Mouse (Mus musculus) cerebellum, postnatal 4 days (tissue): ENCODE results near the gene Gm45618.
A peak's percentile ranks its signal among the peaks of the same experiment; 100 is the strongest.

Experiments used
- DNase-seq, 2 experiments: peaks; one replicate each; pipeline ENCODE4 v3.0.0; 2022; ENCODE audit warnings: low spot score in 2 of 2, mixed read lengths in 1 of 2

Gm45618 gene

GRCm38 (mm10) chr7:142094301-142095143 is 26.0 kb downstream of the Gm45618 start:
- DNase-seq: peak in 1 of 2 experiments; percentile 42

- no peak for DNase-seq
Measured at GRCm38 (mm10) chr7:142093696-142094240, 26.8 kb downstream of the Gm45618 start.

GRCm38 (mm10) chr7:142092991-142093390 is 27.5 kb downstream of the Gm45618 start:
- DNase-seq: no peak

- DNase-seq: no peak
Measured at GRCm38 (mm10) chr7:142091848-142092247, 28.7 kb downstream of the Gm45618 start.

GRCm38 (mm10) chr7:142089648-142090447 is 30.7 kb downstream of the Gm45618 start:
- no peak for DNase-seq

- no peak for DNase-seq
Measured at GRCm38 (mm10) chr7:142088886-142089285, 31.6 kb downstream of the Gm45618 start.

- no peak for DNase-seq
Measured at GRCm38 (mm10) chr7:142087069-142087652, 33.4 kb downstream of the Gm45618 start.

- no peak for DNase-seq
Measured at GRCm38 (mm10) chr7:142086159-142086905, 34.2 kb downstream of the Gm45618 start.

- peak; percentile 64 to 92 for DNase-seq
Measured at GRCm38 (mm10) chr7:142084820-142085219, 35.7 kb downstream of the Gm45618 start.

GRCm38 (mm10) chr7:142084395-142084794 is 36.1 kb downstream of the Gm45618 start:
- DNase-seq: no peak

- DNase-seq: no peak
Measured at GRCm38 (mm10) chr7:142083588-142084317, 36.8 kb downstream of the Gm45618 start.

- DNase-seq: no peak
Measured at GRCm38 (mm10) chr7:142082607-142083006, 37.9 kb downstream of the Gm45618 start.

- DNase-seq: no peak
Measured at GRCm38 (mm10) chr7:142082179-142082578, 38.4 kb downstream of the Gm45618 start.

- DNase-seq: no peak
Measured at GRCm38 (mm10) chr7:142081736-142082135, 38.8 kb downstream of the Gm45618 start.

- DNase-seq: no peak
Measured at GRCm38 (mm10) chr7:142080876-142081275, 39.7 kb downstream of the Gm45618 start.

- DNase-seq: no peak
Measured at GRCm38 (mm10) chr7:142079365-142079764, 41.2 kb downstream of the Gm45618 start.

GRCm38 (mm10) chr7:142077138-142077537 is 43.4 kb downstream of the Gm45618 start:
- no peak for DNase-seq

- no peak for DNase-seq
Measured at GRCm38 (mm10) chr7:142074146-142074886, 46.2 kb downstream of the Gm45618 start.

- no peak for DNase-seq
Measured at GRCm38 (mm10) chr7:142071717-142072116, 48.8 kb downstream of the Gm45618 start.

GRCm38 (mm10) chr7:142071212-142071578 is 49.3 kb downstream of the Gm45618 start:
- DNase-seq: no peak
